Mouse (Mus musculus) layer of hippocampus, adult 2 months (tissue): Measurements from ENCODE around the gene Cox10. TPM values are rescaled to one million over a fixed set of nuclear protein-coding genes. Genes with fewer than 3 reads are reported as not detected.

ENCODE experiments used
- DNase-seq, 2 experiments: peaks; one replicate each; pipeline ENCODE4 v3.0.0; 2022; ENCODE audit warnings: low spot score in 2 of 2
- H3K27ac ChIP-seq: fragments of 200-600 bp; 2 replicates; pipeline ENCODE4 v1.8.1; 2022
- H3K4me3 ChIP-seq: fragments of 200-600 bp; 2 replicates; pipeline ENCODE4 v1.8.1; 2022; ENCODE audit warnings: mild to moderate bottlenecking
- CTCF ChIP-seq: fragments of 200-600 bp; conservative IDR thresholded peaks from 2 replicates; pipeline ENCODE4 v1.8.1; 2022; ENCODE audit warnings: antibody characterized with exemption, mild to moderate bottlenecking, moderate library complexity
- total RNA-seq, 2 experiments: library from RNA; stranded (reverse); gene quantifications; 2 replicates each; pipeline ENCODE4 v1.2.3; 2021

Cox10 gene
- total RNA-seq, 2 experiments from 2014 or later, result 23.3 to 24.5 TPM

DNA sequence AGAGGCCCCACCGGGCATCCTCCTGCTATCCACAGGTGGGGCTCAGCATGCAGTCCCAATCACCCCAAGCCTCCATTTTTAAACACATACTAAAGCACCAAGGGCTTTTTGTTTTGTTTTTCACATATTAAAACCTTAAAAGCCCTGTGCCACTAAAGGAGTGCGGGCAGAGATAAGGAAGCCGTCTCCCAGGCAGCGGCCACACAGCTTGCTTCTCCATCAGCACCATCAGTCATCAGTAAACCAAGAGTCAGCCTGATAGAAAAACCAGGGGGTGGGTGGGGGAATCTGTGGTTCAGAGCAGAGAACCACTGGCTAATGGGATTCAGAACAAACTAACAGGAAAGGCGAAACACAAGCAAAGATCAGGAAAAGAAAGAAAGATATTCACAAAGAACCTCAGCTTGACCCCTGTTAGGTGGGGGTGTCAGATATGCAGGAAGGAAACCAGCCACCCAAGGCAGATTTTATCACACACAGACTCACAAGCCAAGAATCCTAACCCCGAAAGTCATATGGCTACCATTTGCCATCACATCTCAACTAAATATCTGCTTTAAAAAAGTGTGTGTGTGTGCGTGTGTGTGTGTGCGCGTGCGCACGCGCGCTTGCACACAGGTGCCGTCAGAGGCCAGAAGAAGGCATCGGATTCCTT lies 41.7 kb downstream of the Cox10 start:
- no peak for DNase-seq
- no peak for TF ChIP-seq CTCF
- no peak overlapping the region for H3K4me3 ChIP-seq
- no peak overlapping the region for H3K27ac ChIP-seq

- TF ChIP-seq CTCF, result no peak
- no peak overlapping the region for H3K27ac ChIP-seq
- DNase-seq, result no peak
- no peak overlapping the region for H3K4me3 ChIP-seq
These were observed 43.0 kb downstream of the Cox10 start for GRCm38 (mm10) chr11:64036306-64036705.

DNA sequence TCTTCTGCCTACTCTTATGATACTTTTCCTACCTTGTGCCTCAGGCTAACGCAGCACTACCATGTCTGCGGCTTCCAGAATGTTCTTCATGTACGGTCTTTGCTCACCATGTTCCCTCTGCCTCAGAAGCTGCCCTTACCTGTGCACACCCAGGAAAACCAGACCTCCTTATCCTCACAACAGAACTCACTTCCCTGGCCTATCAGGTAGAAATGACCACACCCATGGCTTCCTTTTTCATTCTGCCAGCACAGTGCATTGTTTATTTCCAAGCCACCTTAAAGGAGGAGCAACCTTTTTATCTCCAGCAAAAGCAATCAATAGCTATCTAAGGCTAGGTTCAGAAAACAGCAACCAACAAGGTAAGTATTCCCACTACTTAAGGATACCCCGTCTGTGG lies 43.6 kb downstream of the Cox10 start:
- DNase-seq, result no peak
- TF ChIP-seq CTCF, result no peak
- Histone ChIP-seq H3K4me3 (no peak overlapping the region), H3K27ac (no peak overlapping the region)

DNA sequence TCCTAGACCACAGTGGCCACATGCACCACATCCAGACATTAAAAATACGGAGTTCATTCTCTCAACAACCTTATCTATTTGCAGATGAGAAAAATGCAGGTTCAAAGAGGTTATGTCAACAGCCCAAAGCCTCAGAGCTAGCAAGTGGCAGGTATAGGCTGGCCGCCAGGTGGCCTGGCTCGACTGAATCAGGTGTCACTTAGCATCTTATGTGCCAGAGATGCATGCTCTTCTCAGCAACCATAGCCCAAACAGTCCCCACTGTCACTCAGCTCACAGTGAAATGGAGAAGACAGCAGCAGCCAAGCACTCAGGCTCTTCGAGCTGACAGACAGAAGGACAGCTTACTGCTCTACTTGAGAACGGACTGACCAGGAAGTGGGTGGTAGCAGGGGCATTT lies 44.6 kb downstream of the Cox10 start:
- Histone ChIP-seq H3K27ac (no peak overlapping the region), H3K4me3 (no peak overlapping the region)
- no peak for TF ChIP-seq CTCF
- DNase-seq, result no peak

DNA sequence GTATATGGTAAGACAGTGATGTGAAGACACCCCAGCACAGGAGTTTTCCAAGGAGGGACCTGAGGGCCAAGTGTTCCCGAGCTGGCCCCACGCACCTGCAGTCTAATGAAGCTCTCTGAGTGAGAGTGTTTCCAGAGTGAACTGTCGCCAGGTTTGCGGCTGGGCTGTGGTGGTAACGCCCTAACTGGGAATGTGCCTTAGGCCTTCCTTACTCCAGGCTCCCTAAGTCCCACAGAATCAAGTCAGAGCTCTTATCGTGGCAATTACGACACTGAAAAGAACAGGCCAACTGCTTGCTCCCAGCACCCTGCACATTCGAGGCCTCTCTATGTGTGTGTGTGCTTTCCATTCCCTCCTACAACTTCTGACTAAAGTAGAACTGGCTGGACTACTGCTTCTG lies 51.8 kb downstream of the Cox10 start:
- no peak for TF ChIP-seq CTCF
- DNase-seq, result no peak
- Histone ChIP-seq H3K4me3 (no peak overlapping the region), H3K27ac (no peak overlapping the region)

- no peak for DNase-seq
- no peak for TF ChIP-seq CTCF
- Histone ChIP-seq H3K4me3 (no peak overlapping the region), H3K27ac (no peak overlapping the region)
These were observed 53.4 kb downstream of the Cox10 start for GRCm38 (mm10) chr11:64025843-64026242.

- Histone ChIP-seq H3K4me3 (no peak overlapping the region), H3K27ac (no peak overlapping the region)
- TF ChIP-seq CTCF, result no peak
- no peak for DNase-seq
These were observed 54.7 kb downstream of the Cox10 start for GRCm38 (mm10) chr11:64024575-64024974.

- TF ChIP-seq CTCF, result no peak
- Histone ChIP-seq H3K27ac (no peak overlapping the region), H3K4me3 (no peak overlapping the region)
- no peak for DNase-seq
These were observed 55.8 kb downstream of the Cox10 start for GRCm38 (mm10) chr11:64023380-64023981.

GRCm38 (mm10) chr11:64022403-64023047 lies 56.7 kb downstream of the Cox10 start:
- TF ChIP-seq CTCF, result no peak
- no peak for DNase-seq
- Histone ChIP-seq H3K27ac (no peak overlapping the region), H3K4me3 (no peak overlapping the region)

DNA sequence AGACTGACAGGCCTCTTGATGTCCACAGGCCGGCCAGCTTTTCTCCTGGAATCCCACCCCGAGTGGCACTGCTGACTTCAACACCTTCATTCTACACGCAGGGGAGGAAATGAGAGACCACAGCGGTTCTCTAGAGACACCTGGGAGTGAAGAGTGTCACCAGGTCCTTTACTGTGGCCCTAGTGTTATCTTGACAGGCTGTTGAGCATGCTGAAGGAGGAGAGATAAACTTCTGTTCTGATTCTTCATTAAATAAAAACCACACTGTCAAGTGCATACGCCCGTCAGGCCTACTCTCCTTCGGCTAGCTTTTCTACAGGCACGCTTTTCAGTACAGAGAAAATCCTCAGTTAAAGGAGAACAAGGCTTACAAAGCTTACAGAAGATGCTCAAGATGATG lies 60.0 kb downstream of the Cox10 start:
- DNase-seq, result no peak
- H3K4me3 ChIP-seq, result no peak overlapping the region
- no peak overlapping the region for H3K27ac ChIP-seq
- TF ChIP-seq CTCF, result no peak

GRCm38 (mm10) chr11:64018165-64018564 lies 61.1 kb downstream of the Cox10 start:
- Histone ChIP-seq H3K27ac (no peak overlapping the region), H3K4me3 (no peak overlapping the region)
- no peak for TF ChIP-seq CTCF
- no peak for DNase-seq

DNA sequence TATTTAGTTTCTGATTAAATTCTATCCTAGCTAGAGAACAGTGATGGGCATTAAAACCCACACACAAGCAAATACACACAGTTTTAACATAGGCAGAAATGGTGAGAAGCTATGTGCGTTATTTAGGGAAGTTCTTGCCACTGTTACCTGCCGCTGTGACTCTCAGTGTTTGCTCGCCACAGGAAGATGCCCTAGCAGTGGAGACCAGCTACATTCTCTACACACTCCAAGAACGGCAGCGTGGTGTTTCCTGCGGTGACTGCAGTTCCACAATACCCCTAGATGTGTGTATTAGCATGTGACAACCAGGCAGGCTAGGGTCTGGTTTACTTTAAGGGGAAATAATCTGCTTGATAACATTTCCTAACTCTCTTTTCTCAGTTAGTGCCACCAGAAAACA lies 64.0 kb downstream of the Cox10 start:
- no peak for TF ChIP-seq CTCF
- no peak for DNase-seq
- no peak overlapping the region for H3K27ac ChIP-seq
- no peak overlapping the region for H3K4me3 ChIP-seq

DNA sequence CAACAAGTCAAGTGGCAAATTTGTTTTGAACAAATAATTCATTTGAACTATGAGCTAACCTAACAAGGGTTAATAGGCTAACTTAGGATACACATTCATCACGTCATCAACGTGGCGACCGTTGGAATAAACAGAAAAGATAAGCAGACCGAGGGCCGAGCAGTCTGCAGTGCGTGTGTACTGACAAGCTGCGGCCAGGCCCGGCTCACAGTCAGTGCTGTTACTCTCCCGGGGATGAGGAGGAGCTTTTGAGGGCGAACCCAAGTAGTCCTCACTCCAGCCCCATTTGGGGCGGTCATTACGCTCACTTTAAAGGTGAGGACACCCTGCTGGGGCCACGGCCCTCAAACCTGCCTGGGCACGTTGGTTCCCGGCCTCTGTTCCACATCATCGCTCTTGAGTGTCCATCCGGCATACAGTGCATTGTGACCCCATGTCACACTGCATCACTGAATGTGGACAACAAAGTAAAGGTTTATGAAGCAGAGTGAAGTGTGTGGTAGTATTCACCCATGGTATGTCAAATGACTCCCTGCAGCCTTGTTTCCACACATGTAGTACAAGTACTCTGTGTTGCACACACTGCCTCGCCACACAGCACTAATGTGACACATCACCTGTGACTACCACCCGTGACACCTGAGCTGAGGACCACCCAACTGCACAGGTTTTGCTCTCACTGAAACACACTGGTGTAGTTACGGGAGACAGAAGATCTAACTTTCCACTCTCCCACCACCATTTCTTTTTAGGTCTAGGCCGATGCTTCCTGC lies 68.4 kb downstream of the Cox10 start:
- H3K27ac ChIP-seq, result no peak overlapping the region

More for the DNA sequence above, 68.4 kb downstream of the Cox10 start:
- no peak overlapping the region for H3K4me3 ChIP-seq
- DNase-seq, result no peak
- no peak for TF ChIP-seq CTCF
